Mouse (Mus musculus): ENCODE data around the gene Gm7694.

DNA sequence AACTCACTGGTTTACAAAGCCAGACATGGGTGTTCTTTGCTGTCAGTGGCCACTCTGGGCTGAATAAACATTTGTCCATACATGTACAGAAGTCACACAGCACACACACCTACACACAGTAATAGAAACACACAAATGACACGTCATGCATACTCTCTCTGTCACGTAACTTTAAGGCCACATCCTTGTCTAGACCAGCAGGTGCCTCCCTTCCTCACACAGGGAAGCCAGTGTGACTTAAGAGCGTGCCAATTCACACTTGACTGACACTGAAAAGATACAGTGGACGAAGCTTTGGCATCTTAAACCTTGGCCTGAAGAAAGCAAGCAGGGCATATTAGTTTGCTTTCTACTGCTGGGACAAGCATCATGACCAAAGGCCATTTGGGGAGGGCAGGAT, 26.6 kb upstream of the Gm7694 start:
- TF ChIP-seq CTCF (conservative IDR thresholded peaks at IDR 0.05; ENCODE audit: low read length) = no peak
- no peak for TF ChIP-seq NANOG (IDR thresholded peaks at IDR 0.05; ENCODE audit: borderline replicate concordance, low read length)
- TF ChIP-seq POU5F1 (IDR thresholded peaks at IDR 0.05; ENCODE audit: borderline replicate concordance, low read length) = no peak
